Mouse (Mus musculus) lung, embryonic 16.5 days (tissue): ENCODE measurements around the gene Slc3a1. TPM values are rescaled to one million over a fixed set of nuclear protein-coding genes. Genes with fewer than 3 reads are reported as not detected.

ENCODE experiments used
- ATAC-seq: fragments of 200-750 bp; cut with Nextera tagmentation; 2 replicates; pipeline ENCODE4 v1.8.0; 2017; ENCODE audit warnings: low read depth, mild to moderate bottlenecking, moderate library complexity
- H3K27ac ChIP-seq: fragments of 300-500 bp; sonication (generic); 2 replicates; pipeline ENCODE4 v1.5.1; 2014; ENCODE audit warnings: mild to moderate bottlenecking, control low read depth, low read length
- H3K27me3 ChIP-seq: fragments of 300-500 bp; sonication (generic); 2 replicates; pipeline ENCODE4 v1.6.1; 2014; ENCODE audit warnings: low read depth, low read length, mixed read lengths; ENCODE audit not compliant: control insufficient read depth, insufficient read depth
- H3K36me3 ChIP-seq: fragments of 300-500 bp; sonication (generic); 2 replicates; pipeline ENCODE4 v1.6.1; 2014; ENCODE audit warnings: low read length; ENCODE audit not compliant: control insufficient read depth, insufficient read depth
- H3K4me1 ChIP-seq: fragments of 300-500 bp; sonication (generic); replicated peaks from 2 replicates; pipeline ENCODE4 v1.6.1; 2014; ENCODE audit warnings: low read length, mixed read lengths; ENCODE audit not compliant: control insufficient read depth, insufficient read depth
- H3K4me2 ChIP-seq: fragments of 300-500 bp; sonication (generic); 2 replicates; pipeline ENCODE4 v1.6.1; 2014; ENCODE audit warnings: low read depth, low read length, control low read depth
- H3K4me3 ChIP-seq: fragments of 300-500 bp; sonication (generic); 2 replicates; pipeline ENCODE4 v1.5.1; 2014; ENCODE audit warnings: mild to moderate bottlenecking, low read length, control low read depth
- H3K9ac ChIP-seq: fragments of 300-500 bp; sonication (generic); 2 replicates; pipeline ENCODE4 v1.6.1; 2014; ENCODE audit warnings: low read length, control low read depth
- H3K9me3 ChIP-seq: fragments of 300-500 bp; sonication (generic); 2 replicates; pipeline ENCODE4 v1.6.1; 2016; ENCODE audit warnings: low read length; ENCODE audit not compliant: control insufficient read depth
- WGBS: fragments of 180-500 bp; shearing (Covaris S2); extraction: QIAGEN DNeasy Blood & Tissue Kit; methylation state at CpG from one replicate; pipeline ENCODE4 v1.1.7; 2014; 5-methylcytosine and 5-hydroxymethylcytosine counted together
- polyA plus RNA-seq: library from polyadenylated mRNA; unstranded; fragments of >200 nt; fragmentation: Nextera tagmentation; extraction: Ambion mirVana; gene quantifications from 2 replicates; pipeline ENCODE4 v1.2.1, GENCODE M21; 2015

Slc3a1 gene
- polyA plus RNA-seq, 1 experiment from 2014 or later, result not detected

GRCm38 (mm10) chr17:85110640-85111039, 82.5 kb downstream of the Slc3a1 start:
- WGBS, result 89% methylated on average over 1 of the region's 1 CpGs
- no peak overlapping the region for H3K4me2 ChIP-seq
- no peaks in the 10 kb centered on the region for H3K27me3 ChIP-seq
- no peaks in the 10 kb centered on the region for H3K9me3 ChIP-seq
- no peak for ATAC-seq
- H3K4me1 ChIP-seq, result no peaks in the 10 kb centered on the region
- no peak overlapping the region for H3K9ac ChIP-seq
- no peak overlapping the region for H3K4me3 ChIP-seq
- H3K36me3 ChIP-seq, result no peaks in the 10 kb centered on the region
- no peak overlapping the region for H3K27ac ChIP-seq

GRCm38 (mm10) chr17:85113441-85113840, 85.3 kb downstream of the Slc3a1 start:
- ATAC-seq, result no peak
- no peaks in the 10 kb centered on the region for H3K4me1 ChIP-seq

More at GRCm38 (mm10) chr17:85113441-85113840, 85.3 kb downstream of the Slc3a1 start:
- whole genome bisulfite sequencing, result 75% methylated on average over 8 of the region's 8 CpGs
- H3K27me3 ChIP-seq, result no peaks in the 10 kb centered on the region
- no peak overlapping the region for H3K9ac ChIP-seq
- H3K36me3 ChIP-seq, result no peaks in the 10 kb centered on the region
- no peaks in the 10 kb centered on the region for H3K9me3 ChIP-seq
- no peak overlapping the region for H3K4me3 ChIP-seq
- H3K4me2 ChIP-seq, result no peak overlapping the region
- H3K27ac ChIP-seq, result no peak overlapping the region

Other genes with a start within 250 kb of the Slc3a1 start
- 31.7 and 33.4 TPM in 2 replicates for gene Lrpprc, start 237.6 kb upstream of the Slc3a1 start, polyA plus RNA-seq
- 53.8 and 54.6 TPM in 2 replicates for gene Ppm1b, start 71.6 kb upstream of the Slc3a1 start, polyA plus RNA-seq
- 24.6 and 26.0 TPM in 2 replicates for gene Prepl, start 61.9 kb downstream of the Slc3a1 start, polyA plus RNA-seq
- gene Camkmt, start 62.2 kb downstream of the Slc3a1 start, polyA plus RNA-seq, result 10.9 and 11.7 TPM in 2 replicates